Mouse (Mus musculus) testis, postnatal 10 days (tissue): ENCODE measurements around the gene Ppt1.

ENCODE experiments used
- DNase-seq: peaks from one replicate; pipeline ENCODE4 v3.0.0; 2021; ENCODE audit warnings: low spot score

The Ppt1 gene

DNA sequence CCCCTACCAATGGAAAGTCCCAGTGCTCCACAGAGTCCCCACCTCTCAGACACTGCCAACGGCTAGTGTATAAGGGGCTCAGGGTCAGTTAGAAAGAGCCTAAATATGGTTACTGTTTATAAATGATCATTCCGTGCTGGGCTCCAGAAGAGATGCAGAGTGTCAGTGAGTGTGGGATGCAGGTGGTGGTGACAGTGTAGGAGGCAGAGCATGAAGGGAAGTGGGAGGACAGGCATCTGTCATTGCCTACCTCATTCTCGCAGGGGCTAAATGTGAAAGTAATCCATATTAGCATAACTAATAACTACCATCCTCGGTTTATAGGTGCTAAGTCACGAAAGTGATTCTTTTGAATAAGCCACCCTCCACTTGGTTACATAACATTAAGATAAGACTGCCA, 34.7 kb downstream of the Ppt1 start:
- DNase-seq, result no peak

DNA sequence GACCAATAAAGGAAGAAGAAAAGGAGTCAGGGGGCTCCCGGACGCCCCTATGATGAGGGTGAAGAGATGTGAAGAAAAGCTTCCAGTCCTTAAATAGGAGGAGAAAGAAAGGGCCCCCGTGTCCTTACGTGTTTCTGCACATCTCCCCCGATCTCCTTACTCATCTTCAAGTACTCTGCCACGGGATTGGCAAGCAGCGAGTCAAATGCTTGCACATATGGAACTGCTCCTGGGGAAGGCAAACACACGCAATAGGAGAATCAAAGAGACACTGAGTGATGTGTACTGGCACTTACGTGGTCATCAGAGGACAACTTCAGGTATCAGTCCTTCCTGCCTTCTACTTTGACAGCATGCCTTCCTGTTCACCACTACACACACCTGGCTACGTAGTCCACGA, 35.2 kb downstream of the Ppt1 start:
- DNase-seq, result no peak

DNA sequence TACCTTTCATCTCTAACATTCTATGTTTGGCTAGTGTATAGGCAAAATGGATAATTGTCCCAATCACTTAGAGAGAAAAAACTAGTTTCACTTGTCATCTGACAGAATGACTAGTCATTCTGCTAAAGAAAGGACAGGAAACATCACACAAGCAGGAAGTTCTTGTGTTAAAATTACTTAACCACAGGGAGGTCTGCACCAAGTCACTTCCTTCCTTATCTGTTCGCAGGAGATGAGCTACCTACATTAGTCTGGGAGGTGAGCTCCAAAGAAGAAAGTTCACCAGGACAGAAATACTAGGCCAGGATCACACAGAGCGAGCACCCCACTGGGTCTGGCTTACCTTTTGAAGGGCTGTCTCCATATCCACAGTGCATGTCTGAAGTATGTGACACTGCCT, 35.9 kb downstream of the Ppt1 start:
- DNase-seq, result no peak

DNA sequence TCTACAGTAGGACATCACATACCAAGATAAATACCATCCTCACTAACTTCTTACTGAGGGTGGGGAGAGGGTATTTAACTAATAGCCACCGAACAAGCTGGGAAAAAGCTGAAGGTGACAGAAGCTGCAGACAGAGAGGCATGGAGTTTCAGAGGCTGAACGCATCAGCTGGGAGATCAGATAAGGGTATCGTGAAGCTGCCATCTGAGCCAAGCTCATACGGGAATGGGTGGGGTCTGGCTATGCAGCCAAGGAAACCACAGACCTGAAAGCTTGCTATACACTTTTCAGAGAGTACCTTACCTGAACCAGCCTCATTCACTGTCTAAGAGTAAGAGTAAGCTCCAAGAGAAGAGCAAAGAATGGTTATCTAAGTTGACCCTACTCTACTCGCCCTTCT, 37.0 kb downstream of the Ppt1 start:
- DNase-seq, result no peak

DNA sequence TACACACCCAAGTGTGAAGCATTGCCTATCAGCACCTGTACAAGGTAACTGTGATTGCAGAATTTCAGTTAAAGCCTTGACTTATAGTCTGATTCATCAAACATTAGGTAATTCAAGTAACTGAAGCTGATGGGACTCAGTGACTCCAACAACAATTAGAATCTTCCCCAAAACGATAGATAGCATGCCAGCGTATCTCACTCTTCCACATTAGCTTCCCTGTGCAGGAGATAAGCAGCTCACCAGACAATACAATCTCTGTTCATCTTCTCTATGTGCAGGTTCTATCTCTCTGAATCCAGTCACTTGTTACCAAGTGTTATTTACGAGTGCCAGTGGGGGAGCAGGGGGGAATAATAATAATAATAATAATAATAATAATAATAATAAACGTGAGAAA, 37.5 kb downstream of the Ppt1 start:
- no peak for DNase-seq

DNA sequence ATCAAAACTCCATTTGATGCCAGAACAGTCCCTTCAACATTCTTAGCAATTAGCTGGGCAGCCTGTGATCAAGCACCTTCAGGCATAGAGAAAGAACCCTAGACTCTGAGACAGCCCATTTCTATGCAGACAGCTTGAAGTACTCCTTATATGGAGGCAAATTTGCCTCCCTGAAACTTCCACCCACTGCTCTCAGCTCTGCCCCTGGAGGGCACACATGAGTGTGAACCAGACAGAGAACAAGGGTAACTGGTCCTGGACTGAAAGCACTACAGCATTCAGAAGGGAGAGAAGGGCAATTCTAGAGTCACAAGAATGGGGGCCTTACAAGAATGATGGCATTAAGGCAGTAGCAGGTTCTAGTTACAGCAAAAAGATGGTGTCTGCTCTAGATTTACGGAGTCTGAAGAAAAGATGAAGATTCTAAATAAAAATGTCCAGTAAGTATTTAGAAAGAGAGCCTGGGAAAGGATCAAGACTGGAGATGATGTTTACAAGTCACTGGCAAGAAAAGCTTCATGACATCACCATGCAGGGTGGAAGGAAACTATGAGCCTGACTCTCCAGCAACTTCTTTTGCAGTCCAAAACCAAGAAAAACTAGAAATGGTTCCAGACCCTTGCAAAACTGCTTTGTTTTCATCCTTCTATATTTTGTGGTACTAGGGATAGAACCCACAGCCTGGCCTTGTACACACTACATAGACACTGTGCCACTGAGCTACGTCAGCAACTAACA, 42.5 kb downstream of the Ppt1 start:
- no peak for DNase-seq

DNA sequence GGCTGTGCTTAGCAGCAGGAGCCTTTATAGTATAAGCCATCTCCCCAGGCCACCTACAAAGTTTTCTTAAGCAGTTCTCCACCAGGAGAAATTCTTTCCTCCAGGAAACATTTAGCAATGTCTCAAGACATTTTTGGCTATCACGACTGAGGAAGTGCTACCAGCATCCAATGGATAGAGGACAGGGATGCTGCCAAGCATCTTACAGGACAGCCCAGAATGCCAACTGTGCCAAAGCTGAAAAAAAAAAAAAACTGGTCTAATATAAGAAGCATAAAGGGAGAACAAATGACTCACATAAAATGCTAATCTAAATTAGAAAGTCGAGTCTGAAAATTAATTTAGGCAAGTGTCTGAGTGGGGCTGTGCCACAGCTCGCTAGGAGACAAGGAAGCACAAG, 46.5 kb downstream of the Ppt1 start:
- no peak for DNase-seq

DNA sequence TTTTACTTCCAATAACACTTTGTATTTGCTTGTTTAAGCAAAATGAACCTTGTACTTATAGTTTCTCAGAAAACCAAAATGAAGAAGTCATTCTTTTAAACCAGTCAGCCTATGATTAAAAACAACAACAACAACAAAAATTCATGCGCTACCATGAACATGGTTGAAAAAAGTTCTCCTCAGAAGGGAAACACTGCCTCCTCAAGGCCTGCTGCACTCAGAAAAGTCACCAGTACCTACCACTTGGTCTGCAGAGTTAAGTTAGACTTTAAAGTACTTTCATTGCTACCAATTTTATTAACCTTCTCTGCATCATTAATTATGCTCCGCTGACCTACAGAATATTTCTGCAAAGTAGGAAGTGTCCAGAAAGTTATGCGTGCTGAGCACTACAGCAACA, 47.3 kb downstream of the Ppt1 start:
- DNase-seq, result no peak

DNA sequence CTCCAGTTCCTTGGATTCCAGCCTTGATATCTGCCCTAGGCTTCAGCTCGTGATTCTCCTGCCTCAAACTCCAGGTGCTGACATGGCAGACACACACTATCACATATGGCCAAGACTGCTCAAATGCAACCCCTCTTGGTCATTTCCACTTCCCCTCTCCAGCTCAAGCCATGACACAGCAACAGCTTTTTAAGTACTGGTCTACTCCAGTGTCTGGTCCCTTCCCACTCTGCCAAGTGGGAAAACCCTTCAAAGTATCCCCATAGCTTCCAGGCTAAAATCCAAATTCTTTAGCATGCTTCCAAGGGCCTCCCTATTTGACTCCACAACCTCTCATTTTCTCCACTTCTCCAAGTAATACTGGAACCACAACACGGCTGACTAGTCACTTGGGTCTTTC, 48.0 kb downstream of the Ppt1 start:
- DNase-seq, result no peak

DNA sequence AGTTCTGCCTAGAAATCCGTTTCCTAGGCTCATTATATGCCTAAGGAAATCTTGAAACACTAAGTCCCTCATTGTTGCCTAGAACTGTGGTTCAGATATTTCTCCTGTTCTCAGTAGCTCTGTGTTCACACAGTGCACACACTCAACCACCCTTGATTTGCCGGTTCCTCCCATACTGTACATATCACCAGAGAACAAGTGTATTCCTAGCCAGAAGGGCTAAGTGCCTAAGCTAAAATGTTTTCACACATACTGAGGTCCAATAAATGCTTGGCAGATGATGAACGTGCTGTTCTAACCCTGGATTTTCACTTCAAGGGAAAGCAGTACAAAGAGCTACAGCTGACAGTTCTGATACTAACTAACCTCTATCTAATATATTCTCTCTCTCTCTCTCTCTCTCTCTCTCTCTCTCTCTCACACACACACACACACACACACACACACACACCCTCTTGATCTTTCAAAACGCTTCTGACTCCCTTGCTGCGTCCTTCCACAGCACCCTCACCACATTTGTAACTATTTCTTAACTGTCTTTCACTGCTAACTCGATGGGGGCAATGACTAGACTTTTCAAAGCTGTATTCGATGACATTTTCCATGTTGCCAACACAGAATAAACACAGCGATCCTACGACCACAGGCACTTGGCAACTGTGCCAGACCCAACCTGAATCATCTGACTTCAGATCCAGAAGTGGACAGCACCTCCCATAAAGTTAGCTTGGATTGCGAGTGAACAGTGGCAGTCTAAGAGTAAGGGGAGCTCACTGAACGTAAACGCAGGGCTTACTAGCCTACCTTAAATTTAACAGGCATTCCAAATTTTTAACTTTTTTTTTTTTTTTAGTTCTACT, 48.7 kb downstream of the Ppt1 start:
- DNase-seq, result no peak

DNA sequence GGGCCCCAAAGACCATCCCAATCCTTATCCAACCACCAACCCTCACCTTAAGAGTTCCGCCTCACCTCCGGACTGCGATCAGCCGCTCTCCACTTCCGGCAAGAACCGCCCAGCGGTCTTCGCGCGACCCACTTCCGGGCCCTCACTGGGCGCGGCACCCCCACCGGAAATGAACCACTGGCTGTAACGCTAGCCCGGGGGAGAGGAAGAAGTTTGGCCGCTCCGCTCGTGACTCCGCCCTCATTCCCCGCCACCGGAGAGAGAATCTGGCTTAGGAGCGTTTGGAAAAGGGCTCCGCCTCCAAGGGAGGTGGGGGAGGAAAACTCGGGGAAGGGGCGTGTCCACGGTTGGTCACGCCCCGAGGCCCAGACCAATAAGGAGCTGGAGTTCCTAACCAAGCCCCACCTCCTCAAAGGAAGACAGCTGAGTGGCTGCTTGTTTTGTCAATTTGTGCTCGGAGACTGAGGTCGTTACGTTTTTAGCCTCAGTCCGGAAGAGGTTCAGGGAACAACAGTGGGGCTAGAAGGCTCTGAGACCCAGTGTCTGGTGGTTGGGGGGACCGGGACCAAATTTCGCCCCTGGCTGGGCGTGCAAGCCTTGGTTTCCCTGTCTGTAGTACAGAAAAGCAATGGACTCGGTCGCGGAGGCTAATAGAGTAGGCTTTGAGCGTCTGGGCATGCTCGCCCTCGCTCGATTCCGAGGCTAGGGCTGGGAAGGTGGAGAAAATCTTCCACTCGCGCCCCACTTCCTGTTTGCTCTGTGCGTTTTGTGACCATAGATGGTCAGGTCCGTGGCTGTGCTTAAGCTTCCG, 49.9 kb downstream of the Ppt1 start, which contains the start of gene Cap1:
Gene Cap1, minus strand, starts transcription at position 289 of the 811 bp plus-strand sequence.
- DNase-seq, result peak; percentile 97

DNA sequence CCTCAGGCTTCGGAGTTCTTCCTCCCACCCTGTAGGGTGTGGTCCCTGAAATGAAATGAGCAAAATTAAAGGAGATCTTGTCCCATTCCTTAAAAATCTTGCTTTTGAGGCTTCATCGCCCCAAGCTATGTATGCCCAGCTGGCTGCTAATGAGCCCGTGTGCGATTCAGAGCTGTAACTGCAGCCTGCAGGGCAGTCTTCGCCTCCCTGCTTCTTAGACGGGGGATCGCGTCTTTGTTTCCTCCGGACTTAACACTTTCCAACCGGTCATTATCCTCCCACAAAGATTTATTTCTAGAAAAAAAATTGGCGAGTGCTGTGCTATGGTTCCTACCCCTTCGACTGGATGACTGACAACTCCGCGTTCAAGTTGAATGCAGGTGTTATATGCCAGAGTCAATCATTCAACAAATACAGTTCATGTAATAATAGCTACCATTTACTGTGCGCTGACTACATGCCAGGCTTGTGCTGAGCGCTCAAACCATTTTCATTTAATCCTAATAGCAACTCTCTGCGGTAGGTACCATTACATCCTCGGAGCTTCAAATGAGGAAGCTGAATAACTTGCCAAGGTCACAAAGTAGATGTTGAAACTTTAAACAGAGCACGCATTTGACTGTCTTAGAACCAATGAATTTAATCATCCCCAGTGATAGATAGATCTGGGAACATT, 50.7 kb downstream of the Ppt1 start:
- DNase-seq, result no peak

DNA sequence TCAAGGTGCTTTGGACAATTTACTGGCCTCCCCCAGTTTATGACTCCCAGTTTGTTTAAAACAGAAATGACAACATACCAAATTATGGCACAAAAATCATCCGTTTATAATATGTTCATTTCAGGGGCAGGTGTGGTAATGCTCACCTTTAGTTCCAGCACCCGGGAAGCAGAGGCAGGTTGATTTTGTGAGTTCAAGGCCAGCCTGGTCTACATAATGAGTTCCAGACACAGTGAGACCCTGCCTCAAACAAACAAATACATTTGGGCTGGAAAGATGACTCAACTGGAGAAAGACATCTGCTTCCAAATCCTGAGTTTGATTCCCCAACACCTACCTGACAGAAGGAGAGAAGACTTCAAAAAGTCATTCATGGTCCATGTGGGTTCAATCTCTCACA, 51.3 kb downstream of the Ppt1 start:
- DNase-seq, result no peak

DNA sequence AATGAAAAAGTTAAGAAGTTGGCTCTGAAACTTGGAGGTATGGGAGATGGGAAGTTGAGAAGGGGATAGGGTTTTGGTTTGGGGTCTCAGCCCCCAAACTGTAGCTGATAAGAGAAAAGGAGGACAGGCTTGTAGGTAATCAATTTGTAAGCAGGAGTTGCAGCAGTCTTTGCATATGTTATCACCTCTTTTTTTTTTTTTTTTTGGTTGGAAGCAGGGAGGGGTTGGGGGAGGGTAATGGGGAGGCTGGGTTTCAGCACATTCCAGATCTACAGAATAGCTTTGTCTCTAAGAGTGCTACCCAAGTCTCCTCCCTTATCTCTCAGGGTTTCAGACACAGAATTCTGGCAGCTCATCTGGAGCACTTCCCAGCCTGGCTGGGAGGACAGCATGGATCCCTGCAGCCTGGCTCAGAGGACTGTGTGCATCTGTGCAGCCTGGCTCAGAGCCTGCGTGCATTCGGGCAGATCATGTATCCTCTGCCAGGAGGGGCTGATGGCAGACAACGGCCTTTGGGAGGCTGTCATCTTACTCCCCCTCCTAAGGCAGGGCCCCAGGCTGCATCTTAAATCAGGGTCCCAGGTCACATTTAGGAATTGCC, 54.9 kb downstream of the Ppt1 start:
- DNase-seq, result peak; percentile 84

DNA sequence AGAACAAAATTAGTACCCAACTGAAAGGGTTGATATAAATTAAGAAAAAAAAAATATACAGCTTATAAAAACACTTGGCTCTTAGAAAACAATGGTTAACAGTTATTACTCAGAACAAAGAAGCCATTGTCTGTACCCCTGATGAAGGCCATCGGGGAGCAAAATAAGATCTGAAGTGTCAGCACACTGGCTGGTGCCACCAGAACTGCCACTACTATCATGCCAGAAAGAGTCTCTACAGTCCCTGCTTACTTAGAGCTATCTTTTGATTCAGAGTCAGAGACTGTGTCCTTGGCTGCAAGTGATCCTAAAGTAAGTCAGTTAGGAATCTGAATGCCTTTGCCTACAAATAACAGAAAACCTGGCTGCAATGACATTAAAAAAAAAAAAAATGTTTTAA, 55.6 kb downstream of the Ppt1 start:
- no peak for DNase-seq

DNA sequence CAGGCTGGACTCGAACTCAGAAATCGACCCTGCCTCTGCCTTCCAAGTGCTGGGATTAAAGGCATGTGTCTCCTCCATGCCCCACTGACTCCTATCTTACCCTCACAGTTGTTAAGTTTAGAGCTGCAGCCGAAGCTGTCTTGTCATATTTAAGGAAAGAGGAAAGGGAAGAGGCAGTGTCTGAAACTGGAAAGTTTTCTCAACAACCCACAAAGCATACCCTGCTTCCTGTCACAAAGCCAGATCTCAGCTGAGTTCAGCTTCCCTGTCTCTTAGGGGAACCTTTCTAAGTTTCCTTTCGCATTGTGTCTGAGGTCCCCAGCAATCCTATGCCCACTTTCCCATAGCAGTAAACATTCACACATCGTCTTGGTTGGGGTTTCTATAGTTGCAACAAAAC, 56.1 kb downstream of the Ppt1 start:
- DNase-seq, result no peak

DNA sequence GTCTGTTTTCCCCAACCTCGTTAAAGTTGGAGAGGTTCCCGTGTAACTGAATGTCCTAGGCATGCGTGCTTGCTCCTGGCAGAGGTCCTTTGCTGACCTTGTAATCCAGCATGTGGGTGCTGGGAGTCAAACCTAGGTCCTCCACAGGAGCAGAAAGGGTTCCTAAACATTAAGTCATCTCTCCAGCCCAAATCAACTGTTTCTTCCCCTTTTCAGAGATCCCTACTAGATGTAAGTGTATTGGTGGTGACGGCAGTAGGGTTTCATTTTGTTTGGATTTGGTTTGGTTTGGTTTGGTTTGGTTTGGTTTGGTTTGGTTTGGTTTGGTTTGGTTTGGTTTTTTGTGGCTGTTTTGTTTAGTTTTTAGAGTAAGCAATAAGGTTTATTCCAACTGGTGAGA, 61.7 kb downstream of the Ppt1 start:
- no peak for DNase-seq

DNA sequence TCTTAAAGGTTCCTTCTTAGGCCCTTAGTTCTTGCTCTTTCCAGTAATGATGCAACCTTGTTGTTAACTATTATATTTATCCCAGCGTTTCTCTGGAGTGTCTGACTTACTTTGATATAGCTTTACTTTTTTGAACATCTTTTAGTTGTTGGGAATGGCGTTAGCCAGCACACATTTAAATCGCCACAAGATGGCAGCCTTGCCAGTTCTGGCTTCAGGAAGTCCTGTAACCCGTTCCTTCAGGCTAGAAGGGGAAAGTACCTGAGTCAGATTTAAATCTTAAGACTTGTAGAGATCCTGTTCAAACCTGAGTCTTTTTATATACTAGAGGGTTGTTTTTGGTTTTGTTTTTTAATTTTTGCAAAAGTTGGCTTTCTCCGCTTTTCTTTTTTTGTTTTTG, 62.3 kb downstream of the Ppt1 start:
- peak; percentile 81 for DNase-seq

DNA sequence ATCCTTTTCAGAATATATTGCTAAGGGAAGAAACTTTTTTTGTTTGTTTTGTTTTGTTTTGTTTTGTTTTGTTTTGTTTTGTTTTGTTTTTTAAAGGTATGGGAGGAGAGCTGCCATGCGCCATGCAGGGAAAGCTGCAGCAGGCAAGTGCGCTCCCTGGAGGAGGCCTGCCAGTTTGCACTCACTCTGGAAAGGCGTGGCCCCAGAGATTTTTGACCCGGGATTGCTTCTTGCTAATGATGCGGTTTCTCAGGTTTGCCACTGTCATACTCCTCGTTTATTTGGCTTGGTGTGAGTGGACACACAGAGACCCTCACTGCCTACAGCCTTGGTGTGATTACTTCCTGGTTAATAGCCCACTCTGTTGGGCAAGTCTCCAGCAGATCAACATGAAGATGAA, 66.1 kb downstream of the Ppt1 start:
- peak; percentile 67 for DNase-seq

DNA sequence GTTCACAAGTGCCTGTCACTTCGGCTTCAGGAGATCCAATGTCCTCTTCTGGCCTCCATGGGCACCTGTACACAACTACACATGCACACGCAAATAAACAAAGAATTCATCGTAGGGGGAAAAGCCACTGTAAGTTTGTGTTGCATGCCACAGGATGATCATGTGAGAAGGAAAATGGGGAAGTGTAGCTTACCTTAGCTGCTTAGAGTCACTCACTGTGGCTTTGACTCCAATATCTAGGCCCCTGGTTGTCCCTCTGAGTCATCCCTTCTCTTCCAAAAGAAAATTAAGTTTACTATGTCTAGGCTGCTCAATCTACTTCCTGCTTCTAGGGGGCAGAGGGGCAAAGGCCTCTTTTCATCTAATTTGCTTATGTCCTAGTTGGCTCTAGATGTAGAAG, 67.7 kb downstream of the Ppt1 start:
- DNase-seq, result no peak

DNA sequence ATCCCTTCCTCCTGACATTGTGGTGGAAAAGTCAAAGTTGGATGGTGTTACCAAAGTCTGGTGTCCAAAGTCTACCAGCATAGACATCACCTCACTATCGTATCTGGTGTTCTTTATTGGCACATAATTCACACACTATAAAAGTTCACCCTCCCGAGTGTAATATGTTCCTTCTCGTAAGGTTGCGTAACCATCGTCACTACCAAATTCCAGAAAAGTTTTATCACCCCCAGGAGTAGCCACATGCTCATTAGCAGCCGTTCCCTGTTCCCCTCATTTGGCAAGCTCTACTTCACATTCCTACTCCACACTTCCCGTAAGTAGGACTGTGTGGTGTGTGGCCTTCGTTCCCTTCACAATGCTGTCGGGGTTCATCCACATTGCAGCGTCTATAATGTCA, 69.3 kb downstream of the Ppt1 start:
- DNase-seq, result no peak
